Mouse (Mus musculus) brain, embryonic 14.5 days (tissue): ENCODE measurements around the gene Parp14.

Source experiments
- CTCF ChIP-seq: fragments of 200-500 bp; IDR thresholded peaks from 2 replicates; pipeline ENCODE4 v1.5.1; 2012; ENCODE audit warnings: inconsistent platforms, mild to moderate bottlenecking, moderate library complexity, borderline replicate concordance; ENCODE audit not compliant: insufficient read depth, insufficient read length; ENCODE audit errors: extremely low read depth
- POLR2A ChIP-seq: fragments of 200-500 bp; IDR thresholded peaks from 2 replicates; pipeline ENCODE4 v1.6.1; 2012; ENCODE audit warnings: mild to moderate bottlenecking, inconsistent platforms, borderline replicate concordance; ENCODE audit not compliant: poor library complexity, insufficient read depth, insufficient read length, severe bottlenecking; ENCODE audit errors: extremely low read depth

DNA sequence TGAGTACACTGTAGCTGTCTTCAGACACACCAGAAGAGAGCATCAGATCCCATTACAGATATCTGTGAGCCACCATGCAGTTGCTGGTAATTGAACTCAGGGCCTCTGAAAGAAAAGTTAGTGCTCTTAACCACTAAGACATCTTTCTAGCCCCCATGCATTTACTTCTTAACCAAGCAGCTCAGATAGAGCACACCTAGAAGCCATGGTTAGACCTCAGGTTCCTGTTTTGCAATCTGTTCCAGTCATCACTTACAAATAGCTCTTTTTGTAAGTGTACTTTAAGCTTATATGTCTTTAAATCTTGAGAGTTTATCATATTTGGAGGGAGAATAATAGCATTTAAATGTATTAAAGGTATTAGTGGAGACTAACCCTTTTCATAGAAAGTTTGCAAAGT is 24.2 kb downstream of the Parp14 start:
- no peak for TF ChIP-seq POLR2A
- no peak for TF ChIP-seq CTCF
